Mouse (Mus musculus): ENCODE measurements around the gene 1700037H04Rik. TPM values are rescaled to one million over a fixed set of nuclear protein-coding genes. Genes with fewer than 3 reads are reported as not detected.

The 1700037H04Rik gene
- polyA plus RNA-seq, 1 experiment: 55.6 TPM

GRCm38 (mm10) chr2:131130849-131131248 lies 29.0 kb downstream of the 1700037H04Rik start:
- H3K4me3 ChIP-seq (ENCODE audit: insufficient read depth, low read length): no peak overlapping the region
- TF ChIP-seq POLR2A (IDR thresholded peaks at IDR 0.05; ENCODE audit: borderline replicate concordance, low read depth, low read length) (no peak), CTCF (IDR thresholded peaks at IDR 0.05; ENCODE audit: low read depth, low read length) (no peak)
- H3K4me1 ChIP-seq (ENCODE audit: control insufficient read depth, insufficient read depth, low read length): no peaks in the 10 kb centered on the region
- H3K27ac ChIP-seq (ENCODE audit: insufficient read depth, low read depth, low read length): no peak overlapping the region

DNA sequence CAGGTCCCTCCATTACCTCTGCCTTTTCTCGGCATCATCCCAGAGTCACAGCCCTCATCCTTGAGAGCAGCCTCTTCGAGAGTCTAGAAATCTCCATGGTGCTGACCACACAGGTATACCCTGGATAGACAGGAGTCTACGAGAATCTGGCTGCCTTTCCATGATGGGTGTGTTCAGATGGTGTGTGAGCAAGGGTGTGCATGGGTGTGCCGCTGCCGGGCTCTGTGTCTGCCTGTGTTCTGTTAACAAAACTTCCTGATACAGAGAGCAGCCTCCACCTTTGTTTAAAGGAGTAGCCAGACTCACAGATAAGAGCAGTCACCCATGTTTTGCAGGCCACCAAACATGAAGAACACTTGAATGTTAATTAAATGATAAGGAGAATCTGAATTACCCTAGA lies 30.0 kb downstream of the 1700037H04Rik start:
- no peak overlapping the region for H3K27ac ChIP-seq (ENCODE audit: insufficient read depth, low read depth, low read length)
- H3K4me3 ChIP-seq (ENCODE audit: insufficient read depth, low read length): no peak overlapping the region
- TF ChIP-seq CTCF (IDR thresholded peaks at IDR 0.05; ENCODE audit: low read depth, low read length): no peak
- no peak for TF ChIP-seq POLR2A (IDR thresholded peaks at IDR 0.05; ENCODE audit: borderline replicate concordance, low read depth, low read length)
- no peaks in the 10 kb centered on the region for H3K4me1 ChIP-seq (ENCODE audit: control insufficient read depth, insufficient read depth, low read length)

GRCm38 (mm10) chr2:131128636-131129157 lies 31.2 kb downstream of the 1700037H04Rik start:
- no peak overlapping the region for H3K27ac ChIP-seq (ENCODE audit: insufficient read depth, low read depth, low read length)
- TF ChIP-seq CTCF (IDR thresholded peaks at IDR 0.05; ENCODE audit: low read depth, low read length) (no peak), POLR2A (IDR thresholded peaks at IDR 0.05; ENCODE audit: borderline replicate concordance, low read depth, low read length) (no peak)
- H3K4me3 ChIP-seq (ENCODE audit: insufficient read depth, low read length): no peak overlapping the region
- H3K4me1 ChIP-seq (ENCODE audit: control insufficient read depth, insufficient read depth, low read length): no peaks in the 10 kb centered on the region; the same call in 1 of the 2 replicates

- H3K4me3 ChIP-seq (ENCODE audit: insufficient read depth, low read length): no peak overlapping the region
- TF ChIP-seq CTCF (IDR thresholded peaks at IDR 0.05; ENCODE audit: low read depth, low read length): no peak
- no peak for TF ChIP-seq POLR2A (IDR thresholded peaks at IDR 0.05; ENCODE audit: borderline replicate concordance, low read depth, low read length)
- no peak overlapping the region for H3K27ac ChIP-seq (ENCODE audit: insufficient read depth, low read depth, low read length)
- no peaks in the 10 kb centered on the region; the same call in 1 of the 2 replicates for H3K4me1 ChIP-seq (ENCODE audit: control insufficient read depth, insufficient read depth, low read length)
These were observed 31.7 kb downstream of the 1700037H04Rik start for GRCm38 (mm10) chr2:131128211-131128610.

DNA sequence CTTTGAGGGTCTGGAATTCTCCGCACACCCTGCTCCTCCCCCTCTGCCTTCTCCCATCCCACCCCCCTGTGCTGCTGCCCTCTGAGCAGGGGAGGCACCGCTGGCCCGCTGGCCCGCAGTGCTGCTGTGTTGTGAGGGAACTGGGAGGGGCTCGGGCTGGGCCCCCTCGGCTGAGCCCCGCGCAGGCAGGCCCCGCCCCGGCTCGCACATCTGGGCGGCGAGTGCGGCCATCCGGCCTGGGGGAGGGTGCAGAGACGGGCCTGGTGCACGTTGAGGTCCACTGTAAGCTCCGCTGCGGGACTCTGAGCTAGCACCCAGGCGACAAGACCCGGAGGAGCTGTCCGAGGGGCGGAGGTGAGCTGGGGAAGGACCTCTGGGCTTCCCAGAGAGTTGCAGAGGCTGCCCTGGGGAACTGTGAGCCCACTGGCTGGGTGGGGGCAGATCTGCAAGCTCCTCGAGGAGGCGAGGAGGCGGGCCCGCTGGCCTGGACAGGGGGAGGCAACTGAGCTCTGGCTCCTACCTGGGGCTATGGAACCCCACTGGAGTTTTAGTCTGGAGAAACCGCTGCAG lies 32.6 kb downstream of the 1700037H04Rik start, which contains the start of gene Hspa12b:
TSS of gene Hspa12b (plus strand) at position 120 of the 570 bp plus-strand sequence.
- Histone ChIP-seq H3K4me3 (ENCODE audit: insufficient read depth, low read length) (no peak within 1 kb of the TSS), H3K27ac (ENCODE audit: insufficient read depth, low read depth, low read length) (no peak within 1 kb of the TSS), H3K4me1 (ENCODE audit: control insufficient read depth, insufficient read depth, low read length) (no peaks in the 10 kb centered on the region; the same call in 1 of the 2 replicates)
- no peak for TF ChIP-seq POLR2A (IDR thresholded peaks at IDR 0.05; ENCODE audit: borderline replicate concordance, low read depth, low read length)
- no peak for TF ChIP-seq CTCF (IDR thresholded peaks at IDR 0.05; ENCODE audit: low read depth, low read length)

- H3K27ac ChIP-seq (ENCODE audit: insufficient read depth, low read depth, low read length): no peak overlapping the region
- no peaks in the 10 kb centered on the region; the same call in 1 of the 2 replicates for H3K4me1 ChIP-seq (ENCODE audit: control insufficient read depth, insufficient read depth, low read length)
These were observed 33.7 kb downstream of the 1700037H04Rik start for GRCm38 (mm10) chr2:131125964-131126815.

DNA sequence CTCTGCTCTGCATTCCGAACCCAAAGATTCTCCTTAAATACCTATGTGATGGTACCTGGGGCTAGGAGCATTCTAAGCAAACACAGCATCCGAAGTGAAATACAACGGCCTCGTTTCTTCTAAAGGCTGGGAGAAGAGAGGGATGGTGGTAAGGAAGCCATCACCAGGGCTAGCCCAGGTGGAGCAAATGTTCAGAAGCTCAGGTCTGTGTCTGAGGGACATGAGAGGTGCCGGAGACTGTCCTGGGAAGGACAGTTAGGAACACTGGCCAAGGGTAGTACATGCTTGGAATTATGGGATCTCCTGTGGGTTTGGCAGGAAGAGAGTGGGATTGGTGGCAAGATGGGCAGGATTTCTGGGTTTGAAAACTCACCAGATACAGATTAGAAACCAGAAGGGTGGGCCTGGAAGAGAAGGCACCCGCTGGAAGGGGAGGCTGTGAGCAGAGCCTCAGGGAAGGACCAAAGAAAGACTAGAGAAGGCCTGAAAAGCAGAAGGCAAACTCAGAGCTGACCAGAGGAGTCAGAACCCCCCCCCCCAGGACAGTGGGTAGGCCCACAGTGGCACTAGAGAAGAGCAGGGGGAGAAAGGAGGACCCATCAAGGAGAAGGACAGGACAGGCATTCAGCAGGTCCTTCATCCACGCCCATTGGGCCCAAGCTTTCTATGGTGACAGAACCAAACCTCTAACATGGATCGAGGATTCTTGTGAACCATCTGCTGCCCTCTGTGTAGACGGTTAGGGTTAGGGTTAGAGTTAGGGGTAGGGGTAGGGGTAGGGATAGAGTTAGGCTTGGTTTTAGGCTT lies 34.5 kb downstream of the 1700037H04Rik start:
- no peak for TF ChIP-seq POLR2A (IDR thresholded peaks at IDR 0.05; ENCODE audit: borderline replicate concordance, low read depth, low read length)
- TF ChIP-seq CTCF (IDR thresholded peaks at IDR 0.05; ENCODE audit: low read depth, low read length): no peak
- H3K27ac ChIP-seq (ENCODE audit: insufficient read depth, low read depth, low read length): no peak overlapping the region
- no peaks in the 10 kb centered on the region; the same call in 1 of the 2 replicates for H3K4me1 ChIP-seq (ENCODE audit: control insufficient read depth, insufficient read depth, low read length)
- H3K4me3 ChIP-seq (ENCODE audit: insufficient read depth, low read length): no peak overlapping the region

More at GRCm38 (mm10) chr2:131125964-131126815, 33.7 kb downstream of the 1700037H04Rik start:
- H3K4me3 ChIP-seq (ENCODE audit: insufficient read depth, low read length): no peak overlapping the region
- TF ChIP-seq POLR2A (IDR thresholded peaks at IDR 0.05; ENCODE audit: borderline replicate concordance, low read depth, low read length) (no peak), CTCF (IDR thresholded peaks at IDR 0.05; ENCODE audit: low read depth, low read length) (no peak)

GRCm38 (mm10) chr2:131124166-131124565 lies 35.7 kb downstream of the 1700037H04Rik start:
- TF ChIP-seq CTCF (IDR thresholded peaks at IDR 0.05; ENCODE audit: low read depth, low read length) (no peak), POLR2A (IDR thresholded peaks at IDR 0.05; ENCODE audit: borderline replicate concordance, low read depth, low read length) (no peak)
- H3K4me3 ChIP-seq (ENCODE audit: insufficient read depth, low read length): no peak overlapping the region
- H3K27ac ChIP-seq (ENCODE audit: insufficient read depth, low read depth, low read length): no peak overlapping the region
- H3K4me1 ChIP-seq (ENCODE audit: control insufficient read depth, insufficient read depth, low read length): no peaks in the 10 kb centered on the region; the same call in 1 of the 2 replicates

DNA sequence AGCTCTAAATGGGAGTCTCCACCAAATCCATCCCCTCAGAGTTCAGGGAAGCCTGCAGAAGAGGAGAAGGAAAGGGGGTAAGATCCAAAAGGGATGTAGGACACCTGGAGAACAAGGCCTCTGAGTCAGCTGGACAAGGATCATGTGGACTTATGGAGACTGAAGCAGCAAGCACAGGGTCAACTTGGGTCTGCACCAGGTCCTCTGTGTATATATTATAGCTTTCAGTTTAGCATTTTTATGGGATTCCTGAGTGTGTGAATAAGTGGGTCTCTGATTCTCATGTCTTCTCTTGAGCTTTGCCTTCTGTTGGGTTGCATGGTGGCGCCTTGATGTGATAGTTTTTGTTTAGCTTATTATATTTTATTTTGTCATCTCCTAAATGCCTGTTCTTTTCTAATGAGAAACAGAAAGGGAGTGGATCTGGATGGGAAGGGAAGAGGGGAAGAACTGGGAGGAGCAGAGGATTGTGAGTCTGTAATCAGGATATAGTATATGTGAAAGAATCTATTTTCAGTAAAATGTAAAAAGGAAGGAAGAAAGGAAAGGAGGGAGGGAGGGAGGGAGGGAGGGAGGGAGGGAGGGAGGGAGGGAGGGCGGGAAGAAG lies 40.8 kb downstream of the 1700037H04Rik start:
- no peaks in the 10 kb centered on the region; the same call in 1 of the 2 replicates for H3K4me1 ChIP-seq (ENCODE audit: control insufficient read depth, insufficient read depth, low read length)
- TF ChIP-seq CTCF (IDR thresholded peaks at IDR 0.05; ENCODE audit: low read depth, low read length): no peak
- no peak for TF ChIP-seq POLR2A (IDR thresholded peaks at IDR 0.05; ENCODE audit: borderline replicate concordance, low read depth, low read length)

More for the DNA sequence above, 40.8 kb downstream of the 1700037H04Rik start:
- Histone ChIP-seq H3K4me3 (ENCODE audit: insufficient read depth, low read length) (no peak overlapping the region), H3K27ac (ENCODE audit: insufficient read depth, low read depth, low read length) (no peak overlapping the region)
